Mouse (Mus musculus): Measurements from ENCODE around the gene Kctd20. TPM values are rescaled to one million over a fixed set of nuclear protein-coding genes. Genes with fewer than 3 reads are reported as not detected.

The Kctd20 gene
- polyA plus RNA-seq, 2 experiments, result 66.6 to 82.9 TPM

DNA sequence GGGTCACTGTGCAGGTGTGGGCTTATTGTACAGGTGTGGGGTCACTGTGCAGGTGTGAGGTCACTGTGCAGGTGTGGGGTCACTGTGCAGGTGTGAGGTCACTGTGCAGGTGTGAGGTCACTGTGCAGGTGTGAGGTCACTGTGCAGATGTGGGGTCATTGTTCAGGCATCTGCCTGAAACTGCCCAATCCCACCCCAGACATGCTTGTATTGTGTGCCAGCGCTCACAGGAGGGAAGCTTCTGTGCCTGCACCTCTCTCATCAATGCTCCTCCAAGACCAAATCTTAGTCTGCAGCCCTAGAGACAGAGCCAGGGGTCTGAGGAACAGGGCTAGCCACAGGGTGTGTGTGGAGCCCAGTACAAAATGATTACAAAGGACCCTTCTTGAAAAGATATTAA is 35.2 kb upstream of the Kctd20 start:
- Histone ChIP-seq H3K4me2 (replicated peaks; ENCODE audit: low read depth, low read length, severe bottlenecking) (no peak overlapping the region), H3K27me3 (ENCODE audit: control insufficient read depth, insufficient read depth, low read length) (no peaks in the 10 kb centered on the region), H3K9me3 (ENCODE audit: control insufficient read depth, low read length) (no peaks in the 10 kb centered on the region), H3K9ac (ENCODE audit: low read depth, low read length, severe bottlenecking) (no peak overlapping the region), H3K4me1 (ENCODE audit: control insufficient read depth, insufficient read depth, low read length) (no peaks in the 10 kb centered on the region), H3K27ac (replicated peaks; ENCODE audit: low read depth, low read length) (no peak overlapping the region), H3K36me3 (ENCODE audit: control insufficient read depth, insufficient read depth, low read length) (no peaks in the 10 kb centered on the region), H3K4me3 (replicated peaks; ENCODE audit: low read length) (no peak overlapping the region)
- no peak for TF ChIP-seq POLR2A (IDR thresholded peaks at IDR 0.05; ENCODE audit: borderline replicate concordance, extremely low read depth, insufficient read depth, insufficient read length)
- ATAC-seq (ENCODE audit: low FRiP score, low read depth), result no peak
- 95% methylated on average over 1 of the region's 1 CpGs for WGBS
- no peak for DNase-seq (ENCODE audit: low spot score)

GRCm38 (mm10) chr17:28921086-28921485 is 30.7 kb upstream of the Kctd20 start:
- no peak overlapping the region for H3K4me2 ChIP-seq (replicated peaks; ENCODE audit: low read depth, low read length, severe bottlenecking)
- H3K36me3 ChIP-seq (ENCODE audit: control insufficient read depth, insufficient read depth, low read length), result no peaks in the 10 kb centered on the region
- H3K4me3 ChIP-seq (replicated peaks; ENCODE audit: low read length), result no peak overlapping the region
- no peak overlapping the region for H3K9ac ChIP-seq (ENCODE audit: low read depth, low read length, severe bottlenecking)
- no peaks in the 10 kb centered on the region for H3K9me3 ChIP-seq (ENCODE audit: control insufficient read depth, low read length)
- no peaks in the 10 kb centered on the region for H3K4me1 ChIP-seq (ENCODE audit: control insufficient read depth, insufficient read depth, low read length)
- 78% methylated on average over 8 of the region's 8 CpGs for WGBS
- DNase-seq (ENCODE audit: low spot score) (no peak), ATAC-seq (ENCODE audit: low FRiP score, low read depth) (no peak)
- no peak overlapping the region for H3K27ac ChIP-seq (replicated peaks; ENCODE audit: low read depth, low read length)
- H3K27me3 ChIP-seq (ENCODE audit: control insufficient read depth, insufficient read depth, low read length), result no peaks in the 10 kb centered on the region
- no peak for TF ChIP-seq POLR2A (IDR thresholded peaks at IDR 0.05; ENCODE audit: borderline replicate concordance, extremely low read depth, insufficient read depth, insufficient read length)

- no peak overlapping the region for H3K27ac ChIP-seq (replicated peaks; ENCODE audit: low read depth, low read length)
- ATAC-seq (ENCODE audit: low FRiP score, low read depth), result no peak
- no peak overlapping the region for H3K4me2 ChIP-seq (replicated peaks; ENCODE audit: low read depth, low read length, severe bottlenecking)
- H3K9ac ChIP-seq (ENCODE audit: low read depth, low read length, severe bottlenecking), result no peak overlapping the region
- DNase-seq (ENCODE audit: low spot score), result no peak
- no peaks in the 10 kb centered on the region for H3K27me3 ChIP-seq (ENCODE audit: control insufficient read depth, insufficient read depth, low read length)
- no peaks in the 10 kb centered on the region for H3K4me1 ChIP-seq (ENCODE audit: control insufficient read depth, insufficient read depth, low read length)
- H3K9me3 ChIP-seq (ENCODE audit: control insufficient read depth, low read length), result no peaks in the 10 kb centered on the region
- H3K36me3 ChIP-seq (ENCODE audit: control insufficient read depth, insufficient read depth, low read length), result no peaks in the 10 kb centered on the region
- no peak overlapping the region for H3K4me3 ChIP-seq (replicated peaks; ENCODE audit: low read length)
- WGBS, result 60% methylated on average over 6 of the region's 6 CpGs
- TF ChIP-seq POLR2A (IDR thresholded peaks at IDR 0.05; ENCODE audit: borderline replicate concordance, extremely low read depth, insufficient read depth, insufficient read length), result no peak
These were observed 29.7 kb upstream of the Kctd20 start for GRCm38 (mm10) chr17:28922096-28922495.

- H3K27me3 ChIP-seq (ENCODE audit: control insufficient read depth, insufficient read depth, low read length), result no peaks in the 10 kb centered on the region
- H3K9ac ChIP-seq (ENCODE audit: low read depth, low read length, severe bottlenecking), result no peak overlapping the region
- H3K4me3 ChIP-seq (replicated peaks; ENCODE audit: low read length), result no peak overlapping the region
- WGBS, result 81% methylated on average over 8 of the region's 8 CpGs
- H3K36me3 ChIP-seq (ENCODE audit: control insufficient read depth, insufficient read depth, low read length), result no peaks in the 10 kb centered on the region
- no peak for ATAC-seq (ENCODE audit: low FRiP score, low read depth)
- no peak for DNase-seq (ENCODE audit: low spot score)
- no peaks in the 10 kb centered on the region for H3K9me3 ChIP-seq (ENCODE audit: control insufficient read depth, low read length)
- TF ChIP-seq POLR2A (IDR thresholded peaks at IDR 0.05; ENCODE audit: borderline replicate concordance, extremely low read depth, insufficient read depth, insufficient read length), result no peak
- H3K4me2 ChIP-seq (replicated peaks; ENCODE audit: low read depth, low read length, severe bottlenecking), result no peak overlapping the region
- peaks cover 2% of the 10 kb centered on the region for H3K4me1 ChIP-seq (ENCODE audit: control insufficient read depth, insufficient read depth, low read length)
- no peak overlapping the region for H3K27ac ChIP-seq (replicated peaks; ENCODE audit: low read depth, low read length)
These were observed 26.7 kb upstream of the Kctd20 start for GRCm38 (mm10) chr17:28924957-28925595.

DNA sequence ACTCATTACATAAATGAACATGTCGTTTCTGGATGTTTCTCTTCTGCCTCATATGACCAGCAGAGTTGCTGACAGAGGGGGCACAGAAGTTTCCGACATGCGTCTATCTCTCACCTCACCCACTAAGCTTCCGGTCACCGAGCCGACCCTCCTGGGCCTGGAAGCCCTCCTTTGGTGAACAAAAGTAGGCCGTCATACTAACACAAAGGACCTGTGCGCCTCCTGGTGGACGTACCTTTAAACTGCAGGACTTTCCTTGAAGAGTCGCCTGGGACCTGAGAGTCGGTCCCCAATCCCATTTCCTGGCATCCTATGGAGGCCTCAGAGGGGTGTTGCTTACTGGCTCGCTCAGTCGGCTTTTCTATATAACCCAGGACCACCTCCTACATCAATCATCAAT is 25.4 kb upstream of the Kctd20 start:
- Histone ChIP-seq H3K4me1 (ENCODE audit: control insufficient read depth, insufficient read depth, low read length) (peaks cover 11% of the 10 kb centered on the region), H3K4me3 (replicated peaks; ENCODE audit: low read length) (no peak overlapping the region), H3K9me3 (ENCODE audit: control insufficient read depth, low read length) (no peaks in the 10 kb centered on the region), H3K9ac (ENCODE audit: low read depth, low read length, severe bottlenecking) (no peak overlapping the region), H3K4me2 (replicated peaks; ENCODE audit: low read depth, low read length, severe bottlenecking) (no peak overlapping the region), H3K27ac (replicated peaks; ENCODE audit: low read depth, low read length) (no peak overlapping the region), H3K27me3 (ENCODE audit: control insufficient read depth, insufficient read depth, low read length) (no peaks in the 10 kb centered on the region), H3K36me3 (ENCODE audit: control insufficient read depth, insufficient read depth, low read length) (no peaks in the 10 kb centered on the region)
- no peak for TF ChIP-seq POLR2A (IDR thresholded peaks at IDR 0.05; ENCODE audit: borderline replicate concordance, extremely low read depth, insufficient read depth, insufficient read length)
- ATAC-seq (ENCODE audit: low FRiP score, low read depth) (no peak), DNase-seq (ENCODE audit: low spot score) (peak; percentile 81)
- WGBS, result 14% methylated on average over 13 of the region's 13 CpGs

Data from limb, embryonic 14.5 days (tissue).